Mouse (Mus musculus): Measurements from ENCODE around the gene Adcyap1.

Gene Adcyap1

GRCm38 (mm10) chr17:93198717-93199116 is at the start of gene Adcyap1:
TSS of gene Adcyap1 (plus strand) at chr17:93199017.
- no peak for DNase-seq (ENCODE audit: low spot score in 2 of 2)

GRCm38 (mm10) chr17:93158280-93158851 is 40.5 kb upstream of the Adcyap1 start:
- no peak for DNase-seq (ENCODE audit: low spot score in 2 of 2)

GRCm38 (mm10) chr17:93169572-93169971 is 29.2 kb upstream of the Adcyap1 start:
- DNase-seq (ENCODE audit: low spot score in 2 of 2): no peak

GRCm38 (mm10) chr17:93196846-93197245 is 2.0 kb upstream of the Adcyap1 start:
- DNase-seq (ENCODE audit: low spot score in 2 of 2): no peak

DNA sequence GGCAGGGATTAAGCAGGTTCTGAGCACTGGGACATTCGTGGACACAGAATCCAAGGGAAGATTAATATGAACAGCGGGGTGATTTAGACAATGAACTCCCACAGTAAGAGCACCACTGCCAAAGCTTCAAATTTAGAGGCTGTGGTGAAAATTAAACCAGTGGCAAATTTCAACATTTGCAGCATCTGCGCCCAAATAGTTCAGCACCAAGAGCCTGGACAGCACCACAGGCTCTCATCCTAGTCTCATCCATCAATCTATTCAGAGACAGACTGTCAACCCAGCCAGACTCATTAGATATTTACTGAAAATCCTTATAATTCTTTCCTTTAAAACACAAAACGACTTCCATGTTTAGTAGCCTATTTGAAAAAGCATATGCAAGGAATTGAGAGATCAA is 604 bp upstream of the Adcyap1 start:
- DNase-seq (ENCODE audit: low spot score in 2 of 2): no peak

- DNase-seq (ENCODE audit: low spot score in 2 of 2): no peak
These were observed 401 bp downstream of the Adcyap1 start for GRCm38 (mm10) chr17:93199218-93199617.

GRCm38 (mm10) chr17:93199747-93200146 is 930 bp downstream of the Adcyap1 start:
- no peak for DNase-seq (ENCODE audit: low spot score in 2 of 2)

GRCm38 (mm10) chr17:93200386-93201264 is 1.8 kb downstream of the Adcyap1 start:
- DNase-seq (ENCODE audit: low spot score in 2 of 2): no peak

DNA sequence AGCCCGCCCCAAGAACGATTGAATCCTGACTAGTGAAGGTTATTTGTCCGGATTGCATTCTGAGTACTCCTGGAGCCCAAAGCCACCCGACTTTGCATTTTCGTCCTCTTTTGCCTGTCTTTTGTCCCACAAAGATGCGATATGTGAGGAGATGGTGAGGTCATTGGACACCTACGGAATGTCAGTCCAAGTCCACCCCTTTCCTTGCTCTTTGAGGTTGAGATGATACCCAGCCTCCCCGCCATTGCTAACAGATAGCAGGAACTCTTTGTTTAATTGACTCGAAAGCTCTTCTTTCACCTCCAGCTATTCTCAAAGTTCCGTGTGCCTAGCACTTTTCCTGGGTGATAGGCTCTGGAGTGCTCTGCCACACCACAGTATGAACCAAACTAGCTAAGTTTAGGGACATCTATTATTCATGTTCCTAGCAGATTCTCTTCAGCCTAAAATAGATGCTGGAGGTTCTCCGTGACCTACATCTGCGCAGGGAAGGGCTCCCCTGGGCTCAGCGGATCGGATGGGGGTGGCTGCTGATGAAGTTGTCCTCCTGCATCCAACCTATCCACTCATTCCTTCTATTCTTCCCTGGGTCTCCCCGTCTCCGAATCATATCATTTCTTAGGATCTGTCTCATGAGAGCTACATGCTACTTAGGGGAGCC is 2.6 kb downstream of the Adcyap1 start:
- DNase-seq (ENCODE audit: low spot score in 2 of 2): no peak

DNA sequence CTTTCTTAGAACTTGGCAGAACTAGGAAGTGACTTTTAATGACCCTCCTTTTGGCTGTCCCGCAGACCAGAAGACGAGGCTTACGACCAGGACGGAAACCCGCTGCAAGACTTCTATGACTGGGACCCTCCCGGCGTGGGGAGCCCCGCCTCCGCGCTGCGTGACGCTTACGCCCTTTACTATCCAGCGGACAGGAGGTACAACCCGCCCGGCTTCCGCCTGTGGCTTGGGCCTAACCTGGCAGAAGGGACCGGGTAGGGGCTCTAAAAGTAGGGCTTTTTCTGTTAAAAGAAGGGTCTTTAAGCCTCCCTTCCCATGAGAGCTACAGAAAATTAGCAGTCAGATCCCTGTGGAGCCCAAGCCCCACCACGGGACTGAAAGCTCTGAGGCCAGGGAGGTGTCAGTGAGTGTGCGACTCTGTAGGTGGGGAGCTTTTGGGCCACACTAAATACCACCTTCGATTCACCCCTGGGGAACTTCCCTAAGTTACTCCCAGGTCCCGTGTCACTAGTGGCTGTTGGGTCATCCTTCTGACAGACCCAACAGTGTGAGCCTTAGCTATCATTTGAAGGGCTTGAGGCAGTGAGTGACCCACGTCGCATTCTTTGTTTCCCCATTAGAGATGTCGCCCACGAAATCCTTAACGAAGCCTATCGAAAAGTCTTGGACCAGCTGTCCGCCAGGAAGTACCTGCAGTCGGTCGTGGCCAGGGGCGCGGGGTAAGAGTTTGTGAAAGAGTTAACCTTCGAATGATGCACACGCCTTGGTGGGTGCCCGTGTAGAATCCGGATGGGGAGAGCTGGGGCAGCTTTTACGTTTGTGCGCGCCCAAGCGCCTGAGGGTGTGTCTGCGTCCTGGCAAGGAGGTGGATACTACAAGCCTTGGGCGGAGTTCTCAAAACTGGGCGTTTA is 3.6 kb downstream of the Adcyap1 start:
- DNase-seq (ENCODE audit: low spot score in 2 of 2): no peak

DNA sequence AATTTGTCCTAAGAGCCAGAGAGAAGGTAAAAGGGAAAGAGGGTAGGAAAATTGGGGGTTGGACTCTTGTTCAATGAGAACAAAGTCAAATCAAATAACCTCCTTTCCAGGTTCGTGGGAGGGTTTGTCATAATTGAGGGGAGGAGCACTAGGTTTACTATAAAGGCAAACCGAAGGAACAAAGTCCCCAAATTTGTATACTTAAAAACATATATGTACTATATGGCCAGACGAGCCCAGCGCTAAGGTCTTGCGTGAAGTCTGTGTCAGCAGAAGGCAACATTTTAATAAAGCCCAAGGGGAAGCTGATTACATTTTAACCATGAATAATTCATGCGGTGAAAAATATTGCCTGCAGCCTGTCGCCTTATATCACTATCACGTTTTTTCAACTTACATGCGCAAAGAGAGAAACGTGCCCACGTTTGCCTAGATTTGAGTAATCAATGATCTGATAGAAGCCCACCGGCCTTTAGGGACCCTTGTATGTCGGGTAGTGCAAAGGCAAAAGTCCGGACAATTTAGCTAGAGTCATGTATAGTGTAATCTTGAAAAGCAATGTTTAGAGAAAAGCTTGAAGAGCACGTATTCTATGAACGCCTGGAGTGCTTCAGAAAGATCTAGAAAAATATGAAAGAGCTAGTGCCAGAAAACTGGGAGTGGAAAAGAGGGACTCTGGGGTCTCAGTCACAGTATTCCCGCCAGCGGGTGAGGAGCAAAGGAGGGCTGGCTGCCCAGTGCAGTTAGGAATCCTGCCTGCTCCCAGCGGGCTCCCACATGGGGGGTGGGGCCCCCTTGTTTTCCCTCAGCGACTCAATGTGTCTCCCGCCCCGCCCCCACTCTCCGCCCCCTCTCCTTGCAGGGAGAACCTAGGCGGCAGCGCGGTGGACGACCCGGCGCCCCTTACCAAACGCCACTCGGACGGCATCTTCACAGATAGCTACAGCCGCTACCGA is 4.5 kb downstream of the Adcyap1 start:
- DNase-seq (ENCODE audit: low spot score in 2 of 2): peak in 1 of 2 experiments; percentile 58

DNA sequence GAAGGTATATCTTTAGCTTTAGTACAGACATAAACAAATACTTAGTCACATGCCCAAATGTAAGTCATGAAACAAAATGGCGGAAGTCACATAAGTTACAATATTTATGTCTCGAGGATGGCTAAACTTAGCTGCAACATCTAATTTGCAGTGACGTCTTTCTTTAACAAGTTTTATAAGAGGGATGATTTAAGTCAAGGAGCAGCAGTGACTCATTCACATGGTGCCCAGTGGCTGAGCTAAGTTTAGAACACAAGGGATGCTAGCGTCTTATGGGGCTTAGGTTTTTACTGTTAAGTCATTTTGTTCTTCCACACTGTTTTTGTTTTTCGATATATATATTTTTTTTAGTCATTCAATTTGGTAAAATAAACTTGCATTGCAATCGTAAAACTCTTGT is 19.0 kb downstream of the Adcyap1 start:
- DNase-seq (ENCODE audit: low spot score in 2 of 2): no peak

- DNase-seq (ENCODE audit: low spot score in 2 of 2): no peak
These were observed 19.8 kb downstream of the Adcyap1 start for GRCm38 (mm10) chr17:93218640-93219039.

DNA sequence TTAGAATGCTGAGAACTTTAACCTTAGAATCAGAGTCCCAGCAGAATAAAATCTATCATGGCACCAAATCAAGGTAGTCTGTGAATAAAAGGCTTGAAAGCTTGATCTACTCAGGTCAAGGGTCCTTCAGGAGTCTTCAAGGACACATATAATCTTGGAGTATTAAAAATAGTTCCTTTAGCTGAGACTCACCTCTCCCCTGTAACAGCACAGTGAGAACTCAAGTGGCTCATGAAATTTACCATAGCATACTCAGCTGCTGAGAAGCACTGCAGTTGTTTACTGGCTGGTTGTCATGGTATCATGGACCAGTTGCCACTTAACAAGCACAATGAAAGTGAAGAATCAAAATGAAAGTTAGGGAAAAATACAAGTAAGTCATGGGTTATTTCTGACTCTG is 38.5 kb downstream of the Adcyap1 start:
- DNase-seq (ENCODE audit: low spot score in 2 of 2): no peak
